Mouse (Mus musculus) erythroblast, embryonic 14.5 days (primary cell): ENCODE results near the gene Fdx1. TPM values are rescaled to one million over a fixed set of nuclear protein-coding genes. Genes with fewer than 3 reads are reported as not detected.

Source experiments
- H3K27me3 ChIP-seq: 2 replicates; pipeline ENCODE4 v1.6.1; 2012; ENCODE audit warnings: inconsistent platforms; ENCODE audit not compliant: control insufficient read depth
- H3K36me3 ChIP-seq: 2 replicates; pipeline ENCODE4 v1.6.1; 2012; ENCODE audit warnings: mild to moderate bottlenecking, inconsistent platforms; ENCODE audit not compliant: control insufficient read depth
- H3K4me1 ChIP-seq: 2 replicates; pipeline ENCODE4 v1.6.1; 2012; ENCODE audit warnings: inconsistent platforms; ENCODE audit not compliant: control insufficient read depth
- H3K4me3 ChIP-seq: replicated peaks from 2 replicates; pipeline ENCODE3; 2012; ENCODE audit warnings: moderate library complexity, mild to moderate bottlenecking, inconsistent platforms
- H3K9me3 ChIP-seq: 2 replicates; pipeline ENCODE4 v1.6.1; 2012; ENCODE audit warnings: low read length, inconsistent platforms, mixed read lengths; ENCODE audit not compliant: control insufficient read depth
- GATA1 ChIP-seq: IDR thresholded peaks from 2 replicates; pipeline ENCODE4 v1.6.1; 2012; ENCODE audit warnings: low read length, inconsistent platforms, mixed read lengths
- TAL1 ChIP-seq: IDR thresholded peaks from 3 replicates; pipeline ENCODE4 v1.6.1; 2012; ENCODE audit warnings: low read length, inconsistent platforms, mixed read lengths
- polyA plus RNA-seq: library from polyadenylated mRNA; stranded (reverse); fragments of >175 nt; gene quantifications from 2 replicates; pipeline ENCODE4 v1.2.3, GENCODE M21; 2012

Gene Fdx1
- polyA plus RNA-seq, 1 experiment: 0.21 TPM

GRCm38 (mm10) chr9:51974871-51975270, 11.5 kb upstream of the Fdx1 start:
- H3K9me3 ChIP-seq: no peaks in the 10 kb centered on the region
- no peaks in the 10 kb centered on the region for H3K4me1 ChIP-seq
- no peaks in the 10 kb centered on the region for H3K36me3 ChIP-seq
- no peak overlapping the region for H3K4me3 ChIP-seq
- no peaks in the 10 kb centered on the region for H3K27me3 ChIP-seq
- TF ChIP-seq TAL1 (no peak), GATA1 (no peak)

GRCm38 (mm10) chr9:51973846-51974245, 10.5 kb upstream of the Fdx1 start:
- no peaks in the 10 kb centered on the region for H3K9me3 ChIP-seq
- H3K27me3 ChIP-seq: no peaks in the 10 kb centered on the region
- TF ChIP-seq TAL1 (no peak), GATA1 (no peak)
- no peak overlapping the region for H3K4me3 ChIP-seq
- H3K36me3 ChIP-seq: no peaks in the 10 kb centered on the region
- H3K4me1 ChIP-seq: no peaks in the 10 kb centered on the region

- Histone ChIP-seq H3K4me3 (no peak overlapping the region), H3K36me3 (no peaks in the 10 kb centered on the region), H3K27me3 (peaks cover 6% of the 10 kb centered on the region; the same call in 1 of the 2 replicates), H3K9me3 (no peaks in the 10 kb centered on the region), H3K4me1 (peaks cover 13% of the 10 kb centered on the region)
- TF ChIP-seq TAL1 (no peak), GATA1 (no peak)
Observed at GRCm38 (mm10) chr9:51966373-51966772, 3.0 kb upstream of the Fdx1 start.

GRCm38 (mm10) chr9:51964110-51964509, 754 bp upstream of the Fdx1 start:
- H3K36me3 ChIP-seq: no peaks in the 10 kb centered on the region
- H3K9me3 ChIP-seq: no peaks in the 10 kb centered on the region
- peaks cover 6% of the 10 kb centered on the region; the same call in 1 of the 2 replicates for H3K27me3 ChIP-seq
- H3K4me3 ChIP-seq: no peak overlapping the region
- H3K4me1 ChIP-seq: peaks cover 13% of the 10 kb centered on the region
- TF ChIP-seq GATA1: no peak
- no peak for TF ChIP-seq TAL1

- no peak overlapping the region for H3K4me3 ChIP-seq
- H3K36me3 ChIP-seq: no peaks in the 10 kb centered on the region
- TF ChIP-seq TAL1 (no peak), GATA1 (no peak)
- H3K9me3 ChIP-seq: no peaks in the 10 kb centered on the region
- H3K4me1 ChIP-seq: peaks cover 13% of the 10 kb centered on the region
- peaks cover 6% of the 10 kb centered on the region; the same call in 1 of the 2 replicates for H3K27me3 ChIP-seq
Observed at GRCm38 (mm10) chr9:51961190-51961909, 2.0 kb downstream of the Fdx1 start.

GRCm38 (mm10) chr9:51960331-51960730, 3.0 kb downstream of the Fdx1 start:
- Histone ChIP-seq H3K36me3 (no peaks in the 10 kb centered on the region), H3K9me3 (no peaks in the 10 kb centered on the region), H3K4me3 (no peak overlapping the region), H3K27me3 (peaks cover 6% of the 10 kb centered on the region; the same call in 1 of the 2 replicates), H3K4me1 (peaks cover 13% of the 10 kb centered on the region)
- TF ChIP-seq GATA1 (no peak), TAL1 (no peak)

- no peaks in the 10 kb centered on the region for H3K9me3 ChIP-seq
- peaks cover 6% of the 10 kb centered on the region; the same call in 1 of the 2 replicates for H3K27me3 ChIP-seq
- peaks cover 13% of the 10 kb centered on the region for H3K4me1 ChIP-seq
- TF ChIP-seq TAL1 (no peak), GATA1 (no peak)
- H3K36me3 ChIP-seq: no peaks in the 10 kb centered on the region
- no peak overlapping the region for H3K4me3 ChIP-seq
Observed at GRCm38 (mm10) chr9:51958981-51959380, 4.4 kb downstream of the Fdx1 start.

- Histone ChIP-seq H3K36me3 (no peaks in the 10 kb centered on the region), H3K9me3 (no peaks in the 10 kb centered on the region), H3K4me1 (no peaks in the 10 kb centered on the region), H3K4me3 (no peak overlapping the region), H3K27me3 (no peaks in the 10 kb centered on the region)
- no peak for TF ChIP-seq GATA1
- TF ChIP-seq TAL1: no peak
Observed at GRCm38 (mm10) chr9:51957025-51957424, 6.3 kb downstream of the Fdx1 start.

- H3K9me3 ChIP-seq: no peaks in the 10 kb centered on the region
- H3K27me3 ChIP-seq: no peaks in the 10 kb centered on the region
- H3K4me3 ChIP-seq: no peak overlapping the region
- no peaks in the 10 kb centered on the region for H3K36me3 ChIP-seq
- TF ChIP-seq TAL1 (no peak), GATA1 (no peak)
- no peaks in the 10 kb centered on the region for H3K4me1 ChIP-seq
Observed at GRCm38 (mm10) chr9:51956484-51956883, 6.9 kb downstream of the Fdx1 start.

GRCm38 (mm10) chr9:51951337-51951736, 12.0 kb downstream of the Fdx1 start:
- Histone ChIP-seq H3K9me3 (no peaks in the 10 kb centered on the region), H3K27me3 (no peaks in the 10 kb centered on the region), H3K4me3 (no peak overlapping the region), H3K36me3 (no peaks in the 10 kb centered on the region; the same call in 1 of the 2 replicates), H3K4me1 (no peaks in the 10 kb centered on the region)
- TF ChIP-seq TAL1 (no peak), GATA1 (no peak)
